Mouse (Mus musculus) embryonic stem cell, embryonic (primary cell): ENCODE measurements at regions not wholly inside any gene's neighbourhood (a gene's known extent, or its start where the extent isn't known, plus 50 kb on each side); places are given as distances from the start of the nearest gene placed in this dataset.

Source experiments
- CTCF ChIA-PET, 4 experiments: fragments of 300-600 bp in 2 of 4; fragments of 350-600 bp in 2 of 4; sonication (Branson Sonifier 250); formaldehyde crosslinking; loops; one replicate each; lab custom pipeline; 2022; ENCODE audit warnings: inconsistent platforms in 2 of 4; lab: Charles Lee
- POLR2A ChIA-PET, 4 experiments: fragments of 300-600 bp in 2 of 4; fragments of 350-600 bp in 2 of 4; sonication (Branson Sonifier 250); formaldehyde crosslinking; loops; one replicate each; lab custom pipeline; 2022; ENCODE audit warnings: antibody characterized with exemption in 4 of 4, inconsistent platforms in 1 of 4; lab: Charles Lee

DNA sequence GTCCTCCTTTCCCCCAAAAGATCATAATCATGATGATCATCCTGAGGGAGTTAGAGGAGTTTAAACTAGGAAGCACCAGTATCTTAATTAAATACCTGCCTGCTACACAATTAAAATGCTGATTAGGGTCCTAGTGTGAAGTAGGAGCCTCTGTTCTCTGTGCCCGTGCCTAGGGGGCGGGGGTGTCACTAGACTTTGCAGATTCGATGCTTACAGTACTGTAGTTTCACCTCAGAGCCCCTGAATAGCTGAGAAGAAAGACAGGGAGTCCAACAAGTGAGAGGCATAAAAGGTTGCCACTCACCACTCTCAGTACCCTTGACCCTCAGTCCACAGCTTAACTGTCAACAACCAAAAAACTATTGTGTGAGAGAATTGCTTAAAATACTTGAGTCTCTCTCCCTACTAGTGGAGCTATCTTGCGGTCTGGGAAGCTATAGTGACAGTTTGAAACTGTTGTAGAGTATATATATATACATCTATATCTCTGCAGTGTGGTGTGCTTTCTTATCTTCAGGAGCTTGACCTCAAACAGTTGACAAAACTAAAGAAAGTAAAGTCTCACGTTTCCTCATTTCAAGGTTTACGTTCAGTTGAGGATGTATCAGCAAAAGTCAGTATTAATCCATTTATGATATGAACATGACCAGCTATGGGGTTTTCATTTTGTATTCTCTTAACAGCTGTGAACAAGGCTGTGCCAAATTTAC is 128.9 kb upstream of the Itga4 start:
- ChIA-PET POLR2A (no interaction called here), CTCF (no interaction called here)

DNA sequence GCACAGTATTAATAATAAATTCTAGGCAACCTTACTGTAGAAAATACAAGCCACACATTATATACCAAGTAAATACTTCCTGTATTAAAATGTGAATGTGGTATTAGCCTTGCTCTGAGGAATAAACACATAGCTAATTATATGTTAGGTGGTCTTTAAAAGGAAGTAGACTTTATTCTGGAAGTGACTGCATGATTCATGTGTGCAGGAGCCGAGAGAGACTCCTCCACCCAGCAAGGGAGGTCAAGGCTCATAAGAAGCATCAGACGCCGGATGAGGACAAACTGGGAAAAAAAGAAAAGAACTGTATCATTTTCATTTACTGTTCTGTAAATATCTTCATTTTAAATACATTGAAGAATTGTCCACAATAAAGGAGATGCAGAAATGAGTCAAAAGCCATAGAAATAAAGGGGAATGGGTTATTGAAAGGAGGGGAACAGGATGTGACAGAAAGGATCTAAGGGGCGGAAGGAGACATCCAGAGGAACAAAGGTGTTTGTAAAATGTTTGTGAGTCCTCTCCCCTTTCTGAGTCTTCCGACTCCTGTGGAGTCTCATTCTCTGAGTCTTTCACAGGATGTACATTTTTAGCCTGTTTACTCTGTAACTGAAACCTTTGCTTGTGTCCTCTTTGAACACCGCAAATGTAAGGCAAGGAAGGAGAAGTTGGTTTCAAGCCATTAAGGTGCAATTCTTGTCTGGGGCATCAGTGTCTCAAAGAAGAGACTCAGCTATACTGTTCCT is 128.1 kb upstream of the Itga4 start:
- ChIA-PET POLR2A (no interaction called here), CTCF (no interaction called here)

- CTCF ChIA-PET: no interaction called here
- POLR2A ChIA-PET: no interaction called here
Observed at GRCm38 (mm10) chr2:79127822-79128221, 127.4 kb upstream of the Itga4 start.

GRCm38 (mm10) chr2:79130660-79131059 is 124.6 kb upstream of the Itga4 start:
- ChIA-PET CTCF (no interaction called here), POLR2A (no interaction called here)

- POLR2A ChIA-PET: interaction anchor here in 1 of 4 experiments (0.6 kb wide), 1 partner anchor 110 kb away, joined by 3 read pairs; no protein-coding TSS in a partner anchor
Observed at GRCm38 (mm10) chr2:79131235-79131634, 124.0 kb upstream of the Itga4 start.

GRCm38 (mm10) chr2:79131743-79132517 is 123.3 kb upstream of the Itga4 start:
- CTCF ChIA-PET: interaction anchor here in 1 of 4 experiments (0.6 kb wide), 1 partner anchor 204 kb away, joined by 3 read pairs; no protein-coding TSS in a partner anchor
- POLR2A ChIA-PET: interaction anchor here in 1 of 4 experiments (0.6 kb wide), 1 partner anchor 109 kb away, joined by 3 read pairs; no protein-coding TSS in a partner anchor

More at GRCm38 (mm10) chr2:79131235-79131634, 124.0 kb upstream of the Itga4 start:
- CTCF ChIA-PET: interaction anchor here in 1 of 4 experiments (0.6 kb wide), 1 partner anchor 204 kb away, joined by 3 read pairs; no protein-coding TSS in a partner anchor

DNA sequence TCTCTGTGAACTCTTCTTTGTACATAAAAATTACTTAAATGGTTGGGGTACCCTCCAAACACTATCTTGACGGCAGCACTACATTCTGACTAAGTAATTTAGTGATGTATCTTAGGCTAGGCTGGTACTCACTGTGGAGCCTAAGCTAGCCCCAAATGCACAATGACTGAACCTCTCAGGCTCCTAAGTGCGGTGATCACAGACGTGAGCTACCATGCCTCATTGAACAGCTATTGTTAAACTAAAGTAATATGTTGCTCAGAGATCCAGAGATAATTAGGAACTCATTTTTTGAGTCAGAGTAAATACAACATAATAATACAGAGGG is 122.7 kb upstream of the Itga4 start:
- ChIA-PET CTCF (no interaction called here), POLR2A (no interaction called here)

GRCm38 (mm10) chr2:79134281-79134680 is 120.9 kb upstream of the Itga4 start:
- POLR2A ChIA-PET: interaction anchor here in 1 of 4 experiments (0.6 kb wide), 1 partner anchor 189 kb away, joined by 3 read pairs; no protein-coding TSS in a partner anchor
- CTCF ChIA-PET: no interaction called here

DNA sequence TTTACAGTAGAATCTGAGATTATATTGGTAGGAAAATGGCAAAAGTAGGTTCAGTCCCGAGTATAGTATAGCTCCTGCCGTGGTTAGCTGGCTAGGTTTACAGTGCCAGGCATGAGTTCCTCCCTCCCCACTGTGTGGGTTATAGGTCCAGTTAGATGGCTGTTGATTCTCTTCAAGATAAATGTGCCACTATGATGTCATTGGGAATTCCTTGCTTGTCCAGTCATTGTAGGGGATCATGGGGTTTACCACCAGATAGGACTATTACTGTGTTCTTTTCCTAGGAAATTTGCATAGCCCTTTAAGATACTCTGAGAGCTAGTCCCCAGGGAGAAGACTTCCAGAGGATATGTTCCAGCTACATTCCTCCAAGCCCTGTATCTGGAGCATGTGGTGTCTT is 119.2 kb upstream of the Itga4 start:
- POLR2A ChIA-PET: no interaction called here
- CTCF ChIA-PET: no interaction called here

- ChIA-PET CTCF (no interaction called here), POLR2A (no interaction called here)
Observed at GRCm38 (mm10) chr2:79136619-79137458, 118.4 kb upstream of the Itga4 start.

- ChIA-PET POLR2A (no interaction called here), CTCF (interaction anchor here in 1 of 4 experiments (0.6 kb wide), 1 partner anchor 77 kb away, joined by 4 read pairs; no protein-coding TSS in a partner anchor)
Observed at GRCm38 (mm10) chr2:79137694-79138171, 117.5 kb upstream of the Itga4 start.

DNA sequence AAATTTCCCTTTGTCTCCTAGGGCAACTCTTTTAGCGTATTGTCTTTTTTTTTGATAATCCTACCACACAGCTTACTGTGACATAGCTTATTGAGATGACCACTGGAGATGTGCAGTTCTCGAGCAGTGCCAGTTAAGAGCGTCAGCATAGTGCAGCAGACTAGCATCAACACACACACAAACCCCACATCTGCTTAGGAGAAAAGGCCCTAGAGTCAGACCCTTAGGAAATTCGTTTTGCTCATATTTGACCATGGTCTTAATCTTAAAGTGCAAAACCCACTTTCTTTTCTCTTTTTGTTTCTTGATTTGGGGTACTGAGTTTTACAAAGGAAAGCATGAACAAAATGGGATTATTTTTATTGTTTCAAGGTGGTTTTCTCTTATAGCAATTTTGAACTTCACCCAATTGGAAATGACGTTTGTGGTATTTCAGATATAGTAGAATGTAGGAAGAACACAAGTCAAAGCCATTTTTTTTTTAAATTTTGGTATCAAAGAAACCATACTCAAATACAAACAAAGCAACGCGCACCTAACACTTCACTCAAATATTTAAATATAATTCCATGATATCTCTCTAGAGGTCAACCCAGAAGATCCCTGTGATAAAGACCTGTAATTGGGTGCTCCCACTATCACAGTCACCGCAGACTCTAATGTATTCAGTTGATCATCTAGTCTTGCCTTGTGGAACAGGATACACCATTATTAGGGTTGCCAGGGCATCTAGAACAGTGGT is 116.7 kb upstream of the Itga4 start:
- ChIA-PET CTCF (no interaction called here), POLR2A (no interaction called here)

DNA sequence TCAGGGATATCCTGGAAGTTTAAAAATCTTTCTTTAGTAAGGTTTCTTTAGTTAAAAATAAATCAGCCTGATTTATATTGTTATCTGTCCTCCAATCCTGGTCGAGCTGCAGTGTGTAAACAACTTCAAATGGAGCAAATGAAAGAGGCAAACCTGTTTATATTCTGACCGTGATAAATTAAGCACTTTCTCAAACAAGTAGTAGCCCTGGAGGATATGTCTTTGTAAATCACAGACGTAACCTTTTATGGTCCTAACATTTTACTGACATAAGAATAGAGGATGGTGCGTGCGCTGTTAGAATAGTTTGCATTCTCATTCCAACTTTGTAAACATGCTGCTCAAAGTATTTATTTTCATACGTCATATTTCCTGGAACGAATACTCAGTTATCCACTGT is 113.3 kb upstream of the Itga4 start:
- ChIA-PET CTCF (no interaction called here), POLR2A (no interaction called here)

DNA sequence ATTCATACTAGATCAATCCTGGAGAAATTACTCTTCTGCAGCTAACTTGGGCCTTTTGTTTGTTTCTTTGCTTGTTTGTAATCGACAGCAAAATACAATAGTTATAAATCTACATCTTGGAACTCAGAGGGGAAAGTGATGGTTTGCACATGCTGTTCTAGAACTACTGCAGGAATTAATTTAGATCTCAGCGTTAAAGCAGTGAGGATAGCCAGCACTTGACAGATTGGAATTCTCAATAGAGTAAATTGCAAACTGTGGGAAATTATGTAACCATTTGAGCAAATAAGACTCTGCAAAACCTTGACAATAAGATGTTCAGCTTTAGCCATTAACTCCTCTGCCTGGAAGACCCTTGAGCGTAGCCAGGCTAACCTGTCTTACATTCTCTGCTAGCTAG is 112.0 kb upstream of the Itga4 start:
- ChIA-PET CTCF (no interaction called here), POLR2A (no interaction called here)

DNA sequence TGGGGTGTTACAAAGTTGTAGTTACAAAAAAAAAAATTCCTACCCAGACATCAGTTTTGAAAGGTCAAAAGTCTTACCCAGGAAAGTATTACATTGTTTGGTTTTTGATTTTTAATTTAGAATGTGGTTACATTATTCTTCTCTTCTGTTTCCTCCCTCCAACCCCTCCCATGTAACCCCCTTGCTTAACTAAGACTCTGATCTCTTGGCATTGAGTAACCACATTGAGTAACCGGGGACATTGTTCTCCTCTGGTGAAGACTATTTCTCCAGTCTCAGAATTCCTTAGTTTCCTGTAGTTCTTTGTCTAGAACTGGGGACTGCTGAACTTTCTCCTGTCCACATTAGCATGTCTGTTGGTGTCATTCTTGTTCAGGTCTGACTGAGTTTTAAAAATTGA is 109.3 kb upstream of the Itga4 start:
- CTCF ChIA-PET: interaction anchor here in 1 of 4 experiments (0.5 kb wide), 1 partner anchor 548 kb away, joined by 3 read pairs; no protein-coding TSS in a partner anchor
- POLR2A ChIA-PET: no interaction called here

- ChIA-PET POLR2A (no interaction called here), CTCF (interaction anchor here in 1 of 4 experiments (0.5 kb wide), 1 partner anchor 549 kb away, joined by 3 read pairs; no protein-coding TSS in a partner anchor)
Observed at GRCm38 (mm10) chr2:79146563-79146962, 108.7 kb upstream of the Itga4 start.

GRCm38 (mm10) chr2:79149012-79149698 is 106.1 kb upstream of the Itga4 start:
- CTCF ChIA-PET: no interaction called here
- POLR2A ChIA-PET: interaction anchor here in 1 of 4 experiments (0.6 kb wide), 1 partner anchor 73 kb away, joined by 4 read pairs; no protein-coding TSS in a partner anchor
